Mouse (Mus musculus) Patski (cell line): ENCODE results near the gene Scamp3. TPM values are rescaled to one million over a fixed set of nuclear protein-coding genes. Genes with fewer than 3 reads are reported as not detected.
A peak's percentile ranks its signal among the peaks of the same experiment; 100 is the strongest.

Experiments
- ATAC-seq: fragments of 100-300 bp; one replicate; pipeline ENCODE4 v1.8.0; 2021
- CTCF ChIA-PET: fragments of 350-600 bp; sonication (Branson Sonifier 250); formaldehyde crosslinking; loops from one replicate; lab custom pipeline; 2022; ENCODE audit warnings: inconsistent platforms; lab: Charles Lee
- POLR2A ChIA-PET: fragments of 350-600 bp; sonication (Branson Sonifier 250); formaldehyde crosslinking; loops from one replicate; lab custom pipeline; 2022; ENCODE audit warnings: antibody characterized with exemption, inconsistent platforms; lab: Charles Lee
- DNase-seq: peaks from one replicate; pipeline ENCODE4 v3.0.0-alpha.2; 2011; ENCODE audit warnings: low read depth, low spot score
- H3K27me3 ChIP-seq: fragments of 371-371 bp; one replicate; pipeline ENCODE4 v1.5.1; 2021
- CTCF ChIP-seq: fragments of 100-300 bp; IDR thresholded peaks from one replicate; pipeline ENCODE4 v1.5.1; 2021
- in situ Hi-C: fragments of 300-500 bp; cut with MboI; formaldehyde crosslinking; loops from 3 replicates; pipeline ENCODE4 v1.11.1; 2018; ENCODE audit warnings: low pct_unique_long_range_greater_than_20kb, mixed read lengths
- polyA plus RNA-seq: library from polyadenylated mRNA; unstranded; gene quantifications from one replicate; pipeline ENCODE4 v1.2.3, GENCODE M21; 2021

Gene Scamp3
- polyA plus RNA-seq, 1 experiment from 2014 or later = 175 TPM

DNA sequence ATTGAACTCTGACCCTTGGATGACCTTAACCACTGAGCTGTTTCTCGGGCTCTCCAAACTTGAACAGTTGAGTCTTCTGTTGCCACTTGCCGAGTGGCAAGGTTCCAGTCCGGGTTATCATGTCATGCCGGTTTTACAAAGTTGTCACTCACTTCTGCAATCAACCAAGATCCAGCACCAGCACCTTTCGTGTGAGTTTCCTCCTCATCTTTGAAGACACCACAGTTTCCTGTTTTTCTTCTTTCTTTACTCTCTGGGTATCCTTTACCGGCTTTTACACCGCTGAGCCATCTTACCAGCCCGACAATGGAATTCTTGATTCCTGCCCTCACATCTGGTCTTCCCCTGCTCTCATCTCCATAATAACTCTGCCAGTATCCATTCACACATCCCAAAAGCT is 13.2 kb downstream of the Scamp3 start:
- ChIA-PET CTCF (interaction anchor here (1.2 kb wide), 1 partner anchor 54 kb away, joined by 3 read pairs; the partner anchor contains the start of gene Pklr), POLR2A (interaction anchor here (1.4 kb wide), 1 partner anchor 12 kb away, joined by 3 read pairs; no protein-coding TSS in a partner anchor)
- no peak for TF ChIP-seq CTCF
- no peak for ATAC-seq
- no peaks in the 10 kb centered on the region for H3K27me3 ChIP-seq
- no peak for DNase-seq
- in situ Hi-C loops = loop anchor here (5.0 to 10.0 kb wide), 3 partner anchors 68 to 246 kb away; no protein-coding TSS in a partner anchor

DNA sequence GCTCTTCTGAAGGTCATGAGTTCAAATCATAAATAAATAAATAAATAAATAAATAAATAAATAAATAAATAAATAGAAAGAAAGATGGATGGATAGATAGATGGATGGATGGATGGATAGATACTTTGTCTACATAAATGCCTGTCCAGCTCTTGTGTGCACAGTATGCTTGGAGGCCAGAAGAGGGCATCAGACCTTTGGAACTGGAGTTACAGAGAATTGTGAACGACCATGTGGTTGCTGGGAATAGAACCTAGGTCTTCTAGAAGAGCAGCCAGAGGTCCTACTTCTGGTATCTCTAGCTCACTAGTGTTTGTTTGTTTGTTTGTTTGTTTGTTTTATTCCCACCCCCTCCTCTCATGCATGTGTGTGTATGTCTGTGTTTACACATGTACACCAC is 16.1 kb downstream of the Scamp3 start:
- ChIA-PET POLR2A (interaction anchor here (0.6 to 1.5 kb wide), 3 partner anchors 79 to 110 kb away, joined by 3 to 4 read pairs (median 4); no protein-coding TSS in a partner anchor), CTCF (interaction anchor here (0.7 to 2.1 kb wide), 15 partner anchors 9 to 235 kb away, joined by 3 to 15 read pairs (median 5); partner anchors contain the start of genes Clk2, Pklr and Scamp3)
- ATAC-seq = no peak
- H3K27me3 ChIP-seq = no peaks in the 10 kb centered on the region
- no peak for DNase-seq
- TF ChIP-seq CTCF = no peak
- in situ Hi-C loops = loop anchor here (5.0 to 10.0 kb wide), 3 partner anchors 71 to 249 kb away; no protein-coding TSS in a partner anchor

DNA sequence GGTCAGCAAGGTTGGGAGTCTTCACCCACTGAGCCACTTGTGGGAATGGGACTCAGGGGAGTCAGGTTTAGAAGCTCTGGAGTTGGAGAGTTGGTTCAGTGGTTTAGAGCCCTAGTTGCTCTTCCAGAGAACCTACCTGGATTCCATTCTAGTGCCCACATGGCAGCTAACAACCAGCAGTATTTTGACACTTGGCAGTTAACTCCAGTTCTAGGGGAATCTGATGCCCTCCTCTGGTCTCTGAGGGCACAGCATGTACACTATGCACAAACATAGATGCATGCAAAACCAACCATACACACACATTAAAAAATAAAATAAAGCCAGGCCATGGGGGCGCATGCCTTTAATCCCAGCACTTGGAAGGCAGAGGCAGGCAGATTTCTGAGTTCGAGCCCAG is 16.6 kb downstream of the Scamp3 start:
- no peak for DNase-seq

DNA sequence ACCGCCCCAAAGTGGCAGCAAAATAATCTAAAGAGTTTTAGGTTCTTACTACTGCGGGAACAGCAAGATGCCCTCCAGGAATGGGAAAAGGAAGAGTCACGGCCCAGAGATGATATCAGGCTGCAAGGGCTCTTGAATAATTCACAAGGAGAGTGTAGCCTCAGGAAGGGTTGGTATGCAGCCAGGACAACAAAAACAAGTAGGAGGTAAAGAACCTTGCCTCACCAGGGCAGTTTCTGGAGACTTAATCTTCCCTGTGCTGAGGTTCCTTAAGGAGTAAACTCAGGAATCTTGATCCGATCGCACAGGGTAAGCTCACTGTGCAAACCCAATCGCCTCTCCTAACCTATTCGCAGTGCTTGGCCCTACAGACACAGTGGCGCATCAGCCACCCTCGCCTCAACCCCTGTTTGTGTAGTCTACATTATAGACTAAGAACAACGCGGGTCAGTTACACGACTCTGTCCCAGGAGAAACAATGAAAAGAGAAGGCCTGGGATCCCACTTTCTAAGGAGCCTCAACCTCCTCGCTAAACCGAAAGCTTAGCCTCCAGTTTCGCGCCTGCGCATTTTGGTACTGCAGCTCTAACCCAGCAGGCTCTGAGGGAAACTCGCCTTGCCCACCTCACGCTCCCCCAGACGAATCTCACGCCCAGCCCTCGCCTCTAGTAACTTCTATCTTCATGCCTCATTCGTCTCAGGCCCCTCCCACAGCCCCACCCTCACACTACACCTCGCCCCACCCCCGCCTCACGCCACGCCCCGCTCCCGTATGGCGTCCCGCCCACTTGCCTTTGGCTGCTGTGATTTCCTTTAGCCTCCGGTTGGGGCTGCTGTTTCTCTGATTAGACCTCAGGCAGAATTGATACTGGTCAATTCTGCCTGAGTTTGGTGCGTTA is 19.0 kb downstream of the Scamp3 start:
- in situ Hi-C loops = loop anchor here (10.0 kb wide), 1 partner anchor 251 kb away; no protein-coding TSS in a partner anchor
- TF ChIP-seq CTCF = peak; percentile 82
- DNase-seq = peak; percentile 82
- ATAC-seq = peak; percentile 73
- ChIA-PET CTCF (interaction anchor here (0.6 to 1.9 kb wide), 9 partner anchors 10 to 106 kb away, joined by 3 to 5 read pairs (median 4); partner anchors contain the start of gene Krtcap2), POLR2A (interaction anchor here (1.2 to 2.3 kb wide), 2 partner anchors 18 to 38 kb away, joined by 3 to 10 read pairs; partner anchors contain the start of gene Thbs3)
- no peaks in the 10 kb centered on the region for H3K27me3 ChIP-seq

More for the DNA sequence above, 16.6 kb downstream of the Scamp3 start:
- in situ Hi-C loops = loop anchor here (5.0 to 10.0 kb wide), 3 partner anchors 72 to 249 kb away; no protein-coding TSS in a partner anchor
- POLR2A ChIA-PET = interaction anchor here (0.6 to 1.5 kb wide), 4 partner anchors 52 to 104 kb away, joined by 3 to 4 read pairs (median 4); partner anchors contain the start of genes Krtcap2, Pklr and Trim46
- H3K27me3 ChIP-seq = no peaks in the 10 kb centered on the region
- no peak for ATAC-seq
- no peak for TF ChIP-seq CTCF
- CTCF ChIA-PET = interaction anchor here (0.7 to 2.1 kb wide), 17 partner anchors 9 to 255 kb away, joined by 3 to 15 read pairs (median 5); partner anchors contain the start of genes Clk2, Pklr and Scamp3

DNA sequence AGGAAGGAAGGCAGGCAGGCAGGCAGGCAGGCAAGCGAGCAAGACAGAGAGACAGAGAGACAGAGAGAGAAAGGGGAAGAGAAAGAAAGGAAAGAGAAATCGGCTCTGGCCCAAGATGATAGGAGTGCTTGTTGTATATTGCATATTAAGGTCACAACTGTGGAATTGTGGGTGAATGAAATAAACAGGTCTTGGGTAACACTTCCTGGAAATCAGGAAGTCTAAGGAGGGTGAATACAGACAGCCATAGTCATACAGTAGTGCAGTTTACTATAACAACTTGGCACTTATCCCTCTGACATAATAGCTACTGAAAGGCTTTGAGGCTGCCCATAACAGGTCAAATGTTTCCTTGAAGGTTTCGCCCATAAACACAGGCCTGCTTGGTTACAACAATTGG is 22.6 kb downstream of the Scamp3 start:
- TF ChIP-seq CTCF = no peak
- no peaks in the 10 kb centered on the region for H3K27me3 ChIP-seq
- in situ Hi-C loops = loop anchor here (10.0 to 25.0 kb wide), 2 partner anchors 255 to 513 kb away; partner anchors contain the start of gene Khdc4
- POLR2A ChIA-PET = no interaction called here
- CTCF ChIA-PET = no interaction called here
- DNase-seq (no peak), ATAC-seq (no peak)

DNA sequence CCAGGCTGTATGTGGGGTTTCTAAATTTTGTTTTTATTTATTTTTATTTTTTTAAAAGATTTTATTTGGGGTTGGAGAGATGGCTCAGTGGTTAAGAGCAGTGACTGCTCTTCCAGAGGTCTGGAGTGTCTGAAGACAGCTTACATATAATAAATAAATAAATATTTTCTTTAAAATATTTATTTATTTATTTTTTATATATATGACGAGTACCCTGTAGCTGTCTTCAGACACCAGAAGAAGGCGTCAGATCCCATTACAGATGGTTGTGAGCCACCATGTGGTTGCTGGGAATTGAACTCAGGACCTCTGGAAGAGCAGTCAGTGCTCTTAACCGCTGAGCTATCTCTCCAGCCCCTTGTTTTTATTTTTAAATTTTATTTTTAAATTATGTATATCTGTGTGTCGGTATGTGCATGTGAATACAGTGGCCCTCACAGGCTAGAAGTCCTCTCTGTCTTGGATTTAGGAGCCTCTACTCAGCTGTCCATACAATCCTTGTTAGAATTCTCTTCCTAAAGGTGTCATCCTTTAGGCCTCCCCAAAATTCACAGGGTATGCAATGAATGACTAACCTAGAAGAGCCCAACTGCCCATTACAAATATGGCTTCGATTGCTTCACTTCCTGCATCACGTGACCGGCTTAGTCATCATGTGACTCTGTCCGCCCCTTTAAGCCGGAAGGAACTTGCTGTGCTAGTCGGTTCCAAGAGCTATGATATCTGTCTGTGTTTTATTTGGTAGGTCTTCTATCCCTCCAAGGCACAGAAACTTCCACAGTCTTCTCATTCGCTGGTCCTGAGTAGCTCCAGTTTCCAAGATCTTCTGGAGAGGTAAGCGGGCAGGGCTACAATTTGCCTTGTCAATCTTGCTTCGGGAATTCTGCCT is 25.2 kb downstream of the Scamp3 start, which contains the start of gene Gba:
Gene Gba (plus strand): TSS at position 676 of the 889 bp plus-strand sequence.
- no peak for TF ChIP-seq CTCF
- ChIA-PET CTCF (interaction anchor here (0.9 to 1.9 kb wide), 3 partner anchors 9 to 43 kb away, joined by 3 to 6 read pairs (median 4); partner anchors contain the start of gene Thbs3), POLR2A (interaction anchor here (0.7 to 1.4 kb wide), 4 partner anchors 9 to 24 kb away, joined by 3 to 5 read pairs (median 4); no protein-coding TSS in a partner anchor)
- ATAC-seq = peak; percentile 67
- DNase-seq = peak; percentile 77
- in situ Hi-C loops = loop anchor here (25.0 kb wide), 1 partner anchor 515 kb away; the partner anchor contains the start of gene Khdc4
- no peaks in the 10 kb centered on the region for H3K27me3 ChIP-seq

DNA sequence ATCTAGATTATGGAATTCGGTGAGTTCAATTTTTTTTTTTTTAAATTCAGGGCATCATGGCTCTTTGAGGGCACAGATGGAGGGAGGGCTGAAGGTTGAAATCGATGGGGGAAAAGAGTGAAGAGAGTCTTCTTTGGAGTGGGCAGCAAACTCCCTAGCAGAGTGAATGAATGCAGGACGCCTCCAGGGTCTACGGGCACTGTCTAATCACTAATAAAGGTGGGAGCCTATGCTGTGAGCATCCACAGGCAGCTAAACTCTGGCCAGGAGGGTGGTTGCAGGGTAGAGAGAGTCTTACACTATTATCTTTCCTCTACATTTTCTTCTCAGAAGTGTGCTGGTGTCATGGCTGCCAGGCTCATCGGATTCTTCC is 25.9 kb downstream of the Scamp3 start:
- DNase-seq = no peak
- in situ Hi-C loops = loop anchor here (25.0 kb wide), 1 partner anchor 516 kb away; the partner anchor contains the start of gene Khdc4
- ChIA-PET CTCF (interaction anchor here (0.9 to 1.9 kb wide), 3 partner anchors 8 to 42 kb away, joined by 3 to 6 read pairs (median 4); partner anchors contain the start of gene Thbs3), POLR2A (interaction anchor here (1.1 to 1.4 kb wide), 2 partner anchors 8 to 10 kb away, joined by 3 to 5 read pairs; no protein-coding TSS in a partner anchor)
- ATAC-seq = peak; percentile 12
- H3K27me3 ChIP-seq = no peaks in the 10 kb centered on the region
- TF ChIP-seq CTCF = no peak

DNA sequence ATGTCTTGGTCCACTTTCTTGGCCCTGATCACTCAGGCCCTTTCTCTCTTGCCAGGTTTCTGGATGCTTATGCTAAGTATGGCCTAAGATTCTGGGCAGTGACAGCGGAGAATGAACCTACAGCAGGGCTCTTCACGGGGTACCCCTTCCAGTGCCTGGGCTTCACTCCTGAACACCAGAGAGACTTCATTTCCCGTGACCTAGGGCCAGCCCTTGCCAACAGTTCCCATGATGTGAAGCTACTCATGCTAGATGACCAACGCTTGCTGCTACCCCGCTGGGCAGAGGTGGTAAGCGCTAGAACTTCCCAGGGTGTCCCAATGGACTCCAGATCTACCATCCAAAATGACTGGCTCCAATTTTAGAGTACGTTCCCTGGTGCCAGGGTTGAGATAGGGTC is 28.8 kb downstream of the Scamp3 start:
- no peak for ATAC-seq
- TF ChIP-seq CTCF = no peak

DNA sequence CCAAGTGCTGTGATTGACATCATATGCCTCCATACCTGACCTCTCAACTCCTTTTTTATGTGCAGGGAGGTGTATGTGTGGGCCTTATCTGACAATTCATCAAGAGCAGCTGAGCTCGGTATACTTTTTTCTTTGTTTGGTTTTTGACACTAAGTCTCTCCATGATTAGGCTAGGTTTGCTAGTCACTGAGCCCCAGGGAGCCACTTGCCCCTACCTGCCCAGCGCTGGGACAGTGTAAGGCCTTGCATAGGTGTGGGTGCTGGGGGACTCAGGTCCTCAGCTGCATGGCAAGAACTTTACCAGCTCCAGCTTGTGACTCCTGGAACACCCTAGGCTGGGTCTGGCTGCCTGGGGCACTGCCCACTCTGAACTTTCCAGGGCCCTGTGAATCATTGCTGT is 29.4 kb downstream of the Scamp3 start:
- ChIA-PET CTCF (interaction anchor here (0.8 kb wide), 1 partner anchor 9 kb away, joined by 3 read pairs; no protein-coding TSS in a partner anchor), POLR2A (no interaction called here)
- ATAC-seq = no peak
- in situ Hi-C loops = loop anchor here (25.0 kb wide), 1 partner anchor 519 kb away; the partner anchor contains the start of gene Khdc4
- no peaks in the 10 kb centered on the region for H3K27me3 ChIP-seq
- DNase-seq = no peak
- no peak for TF ChIP-seq CTCF

More for the DNA sequence above, 28.8 kb downstream of the Scamp3 start:
- in situ Hi-C loops = loop anchor here (25.0 kb wide), 1 partner anchor 519 kb away; the partner anchor contains the start of gene Khdc4
- H3K27me3 ChIP-seq = no peaks in the 10 kb centered on the region
- POLR2A ChIA-PET = interaction anchor here (0.6 kb wide), 1 partner anchor 146 kb away, joined by 7 read pairs; no protein-coding TSS in a partner anchor
- CTCF ChIA-PET = no interaction called here
- DNase-seq = no peak
